Mouse (Mus musculus) Muller cell, postnatal 12 days (primary cell): ENCODE results near the gene Schip1.

Experiments
- DNase-seq: peaks from one replicate; pipeline ENCODE4 v3.0.0-alpha.2; 2015; ENCODE audit errors: inconsistent ontology term

Schip1 gene

DNA sequence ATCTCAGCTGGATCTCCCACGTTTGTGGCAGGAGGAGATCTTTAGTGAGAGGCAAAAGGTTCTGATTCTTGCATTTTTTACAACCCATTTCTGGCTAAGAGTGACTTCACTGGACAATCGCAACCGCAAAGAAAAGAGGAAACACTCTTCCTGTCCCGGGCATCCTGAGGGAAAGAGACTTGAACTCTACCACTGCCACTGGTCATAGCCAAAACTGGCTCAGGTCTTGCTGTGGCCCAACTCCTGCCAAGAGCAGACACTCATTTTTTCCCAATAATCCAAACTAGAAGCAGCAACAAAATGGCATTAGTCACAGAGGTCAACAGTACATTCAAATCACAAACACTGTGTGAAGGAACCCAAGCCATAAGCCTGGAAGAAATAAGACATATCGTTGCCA is 597.8 kb downstream of the Schip1 start:
- DNase-seq: no peak

DNA sequence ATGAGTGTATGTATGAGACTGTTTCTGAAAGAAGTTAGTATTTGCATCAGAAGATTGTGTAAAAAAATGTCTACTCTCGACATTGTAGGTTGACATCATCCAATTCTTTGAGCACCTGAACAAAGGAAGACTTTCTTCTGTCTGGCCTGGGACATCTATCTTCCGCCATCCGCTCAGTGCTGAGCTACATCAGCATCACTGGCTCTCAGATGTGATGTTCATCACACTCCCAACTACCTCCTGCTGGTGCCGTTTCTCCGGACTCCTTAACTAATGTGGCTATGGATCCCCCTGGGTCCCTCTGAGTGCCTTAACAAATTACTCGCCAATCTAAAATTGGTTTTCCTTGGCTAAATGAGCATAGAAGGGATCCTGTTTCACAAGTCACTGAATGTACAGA is 599.7 kb downstream of the Schip1 start:
- no peak for DNase-seq

DNA sequence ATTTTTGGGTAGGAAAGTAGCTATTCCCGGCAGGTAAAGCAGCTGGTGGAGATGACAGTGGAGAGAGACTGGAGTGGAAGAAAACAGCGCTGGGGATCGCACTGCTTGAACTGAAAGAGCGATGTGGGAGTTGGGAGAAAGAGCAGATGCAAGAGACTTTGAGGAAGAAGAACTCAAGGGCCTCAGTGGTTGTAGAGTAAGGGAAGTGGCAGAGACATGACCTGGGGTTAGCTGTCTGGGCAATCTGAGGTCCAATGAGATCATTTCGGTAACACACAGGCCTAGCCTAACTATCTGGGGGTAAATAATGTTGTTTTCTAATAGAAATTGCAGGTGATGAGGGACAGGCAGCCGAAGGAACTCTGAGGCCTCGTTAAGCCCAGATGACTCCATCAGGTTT is 601.8 kb downstream of the Schip1 start:
- DNase-seq: no peak

DNA sequence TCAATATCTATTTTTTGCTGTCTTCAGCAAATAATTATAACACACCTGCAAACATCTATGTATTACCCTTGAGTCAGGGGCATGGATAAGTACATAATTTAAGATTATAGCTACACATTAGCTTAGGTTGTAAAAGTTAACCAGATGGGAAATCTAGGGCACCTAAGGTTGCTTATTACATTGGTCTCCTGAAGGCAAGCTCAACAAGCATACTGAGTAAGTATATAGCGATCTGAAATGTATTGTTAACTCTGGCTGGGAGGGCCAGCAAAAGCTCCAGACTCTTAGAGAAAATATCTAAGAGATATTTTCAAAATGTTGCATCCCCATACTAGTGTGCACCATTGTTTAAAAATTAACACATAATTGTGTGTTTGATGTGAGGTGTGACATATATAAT is 603.2 kb downstream of the Schip1 start:
- DNase-seq: no peak

DNA sequence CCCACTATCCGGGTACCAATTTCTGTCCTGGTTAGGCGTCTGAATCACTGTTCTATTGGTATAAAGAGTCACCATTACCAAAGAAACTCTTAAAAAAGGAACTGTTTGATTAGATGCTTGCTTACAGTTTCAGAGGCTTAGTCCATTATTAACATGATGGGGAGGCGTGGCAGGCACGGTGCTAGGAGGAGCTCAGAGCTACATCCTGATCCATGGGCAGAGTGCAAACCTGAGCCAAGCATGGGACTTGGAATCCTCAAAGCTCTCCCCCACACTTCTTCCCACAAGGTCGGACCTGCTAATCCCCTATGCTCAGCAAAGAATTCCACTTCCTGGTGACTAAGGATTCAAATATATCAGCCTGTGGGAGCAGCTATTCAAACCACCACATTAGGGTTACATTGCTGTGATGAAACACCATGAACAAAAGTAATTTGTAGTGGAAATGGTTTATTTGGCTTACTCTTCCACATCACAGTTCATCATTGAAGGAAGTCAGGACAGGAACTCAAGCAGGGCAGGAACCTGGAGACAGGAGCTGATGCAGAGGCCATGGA is 604.9 kb downstream of the Schip1 start:
- peak; percentile 68 for DNase-seq

DNA sequence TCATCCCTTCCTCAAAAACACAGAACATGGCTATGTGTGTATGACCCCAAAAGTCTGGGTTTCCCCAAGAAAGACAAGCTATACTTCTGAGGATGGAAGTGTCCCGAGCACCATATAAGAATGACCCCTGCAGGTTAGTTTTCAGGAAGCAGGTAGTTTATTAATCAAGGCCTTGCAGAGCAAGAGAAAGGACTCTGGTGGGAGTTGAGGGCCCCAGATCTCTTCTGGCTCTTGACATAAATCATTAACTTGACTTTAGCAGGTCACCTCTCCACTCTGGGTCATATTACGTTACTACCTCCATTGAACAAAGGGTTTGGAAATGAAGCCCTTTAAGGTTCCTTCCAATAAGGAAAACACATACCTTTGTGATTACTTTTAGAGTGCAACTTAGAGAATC is 610.1 kb downstream of the Schip1 start:
- no peak for DNase-seq

DNA sequence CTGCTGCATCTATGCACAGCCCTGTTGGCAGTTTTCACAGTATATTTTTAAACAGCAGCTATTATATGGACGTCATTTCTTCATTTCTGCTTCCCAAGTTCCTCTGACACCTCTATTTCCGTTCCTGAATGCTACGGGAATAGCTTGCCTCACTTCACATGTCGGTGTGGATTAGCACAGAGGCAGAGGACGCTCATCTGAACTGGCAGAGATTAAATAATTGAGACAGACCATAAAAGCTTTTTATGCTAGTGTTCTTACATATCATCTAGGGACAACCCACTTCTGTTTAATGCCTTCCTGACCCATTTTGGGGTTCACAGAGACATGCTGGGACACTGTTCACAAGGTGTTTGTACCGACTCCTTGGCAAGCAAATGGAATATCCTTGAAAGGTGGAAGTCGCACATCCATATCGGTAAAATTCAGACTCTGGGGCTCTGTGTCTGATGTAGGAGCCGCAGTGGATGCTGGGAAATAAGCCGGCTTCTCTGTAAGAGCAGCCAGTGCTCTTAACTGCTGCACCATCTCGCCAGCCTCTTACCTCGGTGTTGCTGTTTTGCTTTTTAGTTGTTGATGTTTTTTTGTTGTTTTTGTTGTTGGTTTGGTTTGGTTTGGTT is 610.7 kb downstream of the Schip1 start:
- no peak for DNase-seq
